Mouse (Mus musculus) adrenal gland (tissue): Measurements from ENCODE around the gene Cd247.

Experiments
- intact Hi-C: fragments of 180-260 bp; cut with DNase I; formaldehyde crosslinking; loops from one replicate; pipeline ENCODE4 v1.15.1; 2025

The Cd247 gene

GRCm38 (mm10) chr1:165775518-165776294 lies 12.8 kb upstream of the Cd247 start:
- intact Hi-C loops, result loop anchor here (5.0 kb wide), 1 partner anchor 192 kb away; no protein-coding TSS in a partner anchor

- intact Hi-C loops, result loop anchor here (2.0 to 5.0 kb wide), 3 partner anchors 79 to 375 kb away; no protein-coding TSS in a partner anchor
Observed at GRCm38 (mm10) chr1:165779954-165780585, 8.4 kb upstream of the Cd247 start.

DNA sequence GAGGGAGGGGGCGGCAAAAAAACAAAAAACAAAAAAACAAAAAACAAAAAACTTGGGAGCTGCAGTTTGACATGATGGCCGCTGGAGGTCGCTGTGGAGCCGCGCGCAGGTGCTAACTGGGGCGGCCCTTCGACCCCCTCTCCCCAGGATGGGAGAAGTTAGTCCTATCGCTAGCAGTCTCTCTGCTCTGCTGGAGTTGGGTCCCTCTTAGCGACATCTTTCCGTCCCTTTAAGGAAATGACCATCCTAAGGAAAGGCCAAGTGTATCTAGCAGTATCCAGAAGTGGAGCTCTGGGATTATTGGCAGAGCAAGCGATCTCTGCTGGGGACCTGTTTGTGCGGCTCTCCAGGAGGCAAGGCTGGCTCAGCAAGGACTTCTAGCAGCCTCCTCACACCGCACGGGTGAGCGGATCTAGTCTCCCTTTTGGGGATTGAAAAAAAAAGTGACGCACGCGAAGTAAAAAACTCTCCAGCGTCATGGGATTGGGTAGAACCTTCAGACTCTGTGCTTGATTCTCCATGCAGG lies 7.8 kb upstream of the Cd247 start:
- intact Hi-C loops, result loop anchor here (2.0 kb wide), 2 partner anchors 78 to 374 kb away; no protein-coding TSS in a partner anchor

GRCm38 (mm10) chr1:165781426-165781825 lies 7.1 kb upstream of the Cd247 start:
- intact Hi-C loops, result loop anchor here (2.0 kb wide), 2 partner anchors 77 to 373 kb away; no protein-coding TSS in a partner anchor

GRCm38 (mm10) chr1:165781911-165782310 lies 6.6 kb upstream of the Cd247 start:
- intact Hi-C loops, result loop anchor here (2.0 kb wide), 2 partner anchors 77 to 373 kb away; no protein-coding TSS in a partner anchor

DNA sequence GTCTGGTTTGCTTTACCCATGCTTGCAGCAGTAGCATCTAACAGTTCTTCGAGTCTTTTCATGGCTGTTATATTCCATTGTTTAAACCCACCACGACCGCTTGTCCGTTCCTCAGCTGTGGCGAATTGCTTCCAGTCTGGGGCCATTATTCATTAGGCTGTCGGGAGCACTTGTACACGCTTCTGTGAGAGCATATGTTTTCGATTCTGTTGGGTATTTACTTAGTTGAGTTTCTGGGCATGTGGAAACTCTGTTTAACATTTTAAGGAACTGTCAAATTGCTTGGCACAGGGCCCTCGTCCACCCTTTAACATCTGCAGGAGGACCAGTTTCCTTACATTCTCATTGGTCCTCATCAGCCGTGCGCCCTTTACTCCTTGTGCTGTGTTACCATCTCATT lies 2.2 kb upstream of the Cd247 start:
- intact Hi-C loops, result no loop called here

DNA sequence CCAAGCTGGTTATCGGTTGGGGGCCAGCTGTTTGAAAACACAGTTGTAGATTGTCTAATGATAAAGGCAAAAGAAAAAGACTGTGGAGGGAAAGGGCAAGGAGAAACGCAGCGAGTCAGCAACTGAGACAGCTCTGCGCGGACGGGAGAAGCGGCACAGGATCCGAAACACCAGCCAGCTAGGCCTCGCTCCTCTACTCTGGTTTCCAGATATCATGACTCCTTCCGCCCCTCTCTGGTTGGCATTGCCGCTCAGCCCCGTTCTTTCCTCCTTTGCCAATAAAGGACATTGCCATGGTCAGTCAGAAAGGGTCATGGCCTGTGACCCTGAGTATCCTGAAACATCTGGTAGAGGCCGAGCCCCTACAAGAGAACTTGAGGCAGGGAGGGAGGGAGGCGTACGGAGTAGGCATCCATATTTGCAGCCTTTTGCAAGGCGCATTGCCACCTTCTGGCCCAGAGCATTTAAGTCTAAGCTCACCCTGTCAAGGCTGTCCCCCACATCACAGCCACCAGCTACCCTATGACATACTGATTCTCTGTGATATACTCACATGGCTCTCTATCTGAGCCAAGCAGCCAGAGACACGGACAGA lies 682 bp downstream of the Cd247 start:
- intact Hi-C loops, result no loop called here

GRCm38 (mm10) chr1:165789963-165790362 lies 1.5 kb downstream of the Cd247 start:
- intact Hi-C loops, result no loop called here

GRCm38 (mm10) chr1:165790461-165791210 lies 2.2 kb downstream of the Cd247 start:
- intact Hi-C loops, result no loop called here

GRCm38 (mm10) chr1:165791411-165791810 lies 2.9 kb downstream of the Cd247 start:
- intact Hi-C loops, result no loop called here

DNA sequence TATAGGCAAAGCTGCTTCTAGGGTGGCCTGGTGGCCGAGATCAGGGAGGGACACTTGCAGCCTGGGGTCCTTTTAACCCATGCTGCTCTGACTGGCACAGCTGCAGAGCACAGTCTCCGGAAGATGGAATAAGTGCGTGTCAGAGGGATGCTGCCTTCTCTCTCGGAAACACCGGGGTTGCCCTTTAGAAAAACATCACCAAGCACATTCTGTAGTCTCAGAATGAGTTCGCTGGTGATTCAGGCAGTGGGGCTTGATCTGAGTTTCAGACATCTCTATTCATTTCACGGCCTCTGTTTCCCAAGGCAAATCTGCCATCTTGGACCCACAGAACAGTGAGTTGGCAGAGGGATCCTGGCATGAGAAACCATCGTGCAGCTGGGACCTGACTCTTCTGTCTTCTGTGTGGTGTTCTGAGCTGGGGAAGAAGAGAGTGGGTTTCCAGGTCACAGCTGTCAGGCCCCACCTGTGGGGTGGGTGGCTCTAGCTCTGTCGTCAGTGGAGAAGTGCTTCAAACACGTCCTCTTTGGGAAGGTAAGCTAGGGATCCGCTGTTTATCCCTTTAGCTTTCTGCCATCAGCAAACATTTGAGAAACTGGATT lies 13.3 kb downstream of the Cd247 start:
- intact Hi-C loops, result no loop called here

- intact Hi-C loops, result no loop called here
Observed at GRCm38 (mm10) chr1:165803107-165803506, 14.6 kb downstream of the Cd247 start.

DNA sequence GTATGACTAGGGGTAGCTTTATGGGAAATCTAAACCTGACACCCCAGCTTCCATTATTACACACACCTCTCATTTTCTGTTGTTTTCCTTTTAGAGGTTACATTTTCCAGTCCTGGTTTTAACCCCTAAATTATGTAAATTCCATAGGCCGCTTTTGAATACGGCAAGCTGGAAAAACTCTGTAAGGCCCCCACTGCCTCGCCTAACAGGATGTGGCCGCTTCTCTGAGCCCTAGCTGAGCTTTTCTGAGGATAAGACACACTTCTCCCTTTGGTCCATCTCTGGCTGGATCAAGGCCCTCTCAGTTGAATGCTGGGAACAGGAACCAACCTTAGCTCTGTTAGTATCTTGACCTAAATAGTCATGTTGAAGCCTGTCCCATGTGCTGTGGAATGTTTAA lies 15.7 kb downstream of the Cd247 start:
- intact Hi-C loops, result no loop called here

- intact Hi-C loops, result no loop called here
Observed at GRCm38 (mm10) chr1:165810633-165811032, 22.2 kb downstream of the Cd247 start.

DNA sequence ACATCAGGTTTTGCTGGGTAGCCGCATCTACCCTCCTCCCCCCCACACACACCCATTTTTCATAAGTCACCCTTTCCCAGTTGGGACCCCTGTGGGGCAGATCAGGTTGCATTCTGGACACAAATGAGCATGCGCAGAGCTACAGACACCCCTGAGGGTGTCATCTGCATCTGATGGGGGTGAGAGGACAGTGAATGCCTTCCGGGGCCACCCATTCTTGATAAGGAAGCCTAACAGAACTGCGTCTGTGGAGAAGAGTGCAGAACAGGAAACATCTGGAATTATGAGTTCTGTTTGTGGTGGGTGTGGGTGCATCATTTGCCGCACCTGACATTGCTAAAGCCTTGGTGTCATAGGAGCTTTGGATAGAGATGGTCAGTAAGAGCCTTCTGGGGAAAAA lies 22.7 kb downstream of the Cd247 start:
- intact Hi-C loops, result no loop called here

DNA sequence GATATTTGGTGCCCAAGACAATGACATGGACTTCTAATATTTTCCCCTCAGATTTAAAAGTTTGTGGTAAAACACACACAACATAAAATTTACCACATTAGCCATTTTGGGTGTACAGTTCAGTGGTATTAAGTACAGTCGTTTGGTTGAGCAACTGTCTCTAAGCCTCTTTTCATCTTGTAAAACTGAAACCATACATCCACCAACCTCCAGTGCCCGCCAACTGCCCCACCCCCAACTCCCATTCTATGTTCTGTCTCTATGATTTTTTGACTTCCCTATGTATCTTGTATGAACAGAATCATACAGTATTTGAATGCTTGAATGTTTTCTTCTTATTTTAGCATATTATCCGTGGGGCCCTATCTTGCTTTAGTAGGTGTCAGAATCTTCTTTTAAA lies 24.3 kb downstream of the Cd247 start:
- intact Hi-C loops, result no loop called here

- intact Hi-C loops, result no loop called here
Observed at GRCm38 (mm10) chr1:165814116-165814515, 25.6 kb downstream of the Cd247 start.

DNA sequence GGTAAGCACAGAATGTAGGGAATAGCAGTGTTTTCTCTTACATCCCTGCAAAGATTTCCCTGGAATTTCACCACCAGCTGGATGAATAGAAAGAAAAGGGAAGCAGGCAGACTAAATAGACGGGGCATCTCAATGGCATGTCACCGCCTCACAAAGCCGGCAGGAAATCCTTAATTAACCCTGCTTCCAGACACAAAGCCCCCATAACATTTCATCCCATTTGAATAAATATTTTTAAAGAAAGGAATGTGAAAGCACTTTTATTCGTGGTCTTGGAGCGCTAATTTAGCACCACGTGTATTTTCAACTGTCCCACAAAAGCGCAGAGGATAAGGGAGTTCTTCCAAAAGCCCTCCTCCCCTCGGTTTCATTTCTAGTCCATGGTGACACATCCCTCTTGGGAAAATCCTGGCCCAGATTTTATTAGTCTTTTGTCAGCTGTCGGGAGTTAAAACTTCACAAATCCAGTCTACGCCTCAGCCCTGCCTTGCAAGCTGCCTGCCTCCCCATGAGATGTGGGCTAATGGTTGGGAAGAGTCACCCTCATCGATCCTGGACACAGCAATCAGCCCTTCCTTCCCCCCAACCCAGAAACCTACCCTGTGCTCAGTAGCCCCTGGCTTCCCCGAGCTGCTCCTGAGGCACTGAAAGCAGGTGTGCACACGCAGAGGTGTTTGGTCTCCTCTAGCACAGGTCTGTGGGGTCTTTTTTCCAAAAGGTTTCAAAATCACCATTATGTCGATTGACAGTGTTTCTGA lies 26.2 kb downstream of the Cd247 start:
- intact Hi-C loops, result no loop called here

DNA sequence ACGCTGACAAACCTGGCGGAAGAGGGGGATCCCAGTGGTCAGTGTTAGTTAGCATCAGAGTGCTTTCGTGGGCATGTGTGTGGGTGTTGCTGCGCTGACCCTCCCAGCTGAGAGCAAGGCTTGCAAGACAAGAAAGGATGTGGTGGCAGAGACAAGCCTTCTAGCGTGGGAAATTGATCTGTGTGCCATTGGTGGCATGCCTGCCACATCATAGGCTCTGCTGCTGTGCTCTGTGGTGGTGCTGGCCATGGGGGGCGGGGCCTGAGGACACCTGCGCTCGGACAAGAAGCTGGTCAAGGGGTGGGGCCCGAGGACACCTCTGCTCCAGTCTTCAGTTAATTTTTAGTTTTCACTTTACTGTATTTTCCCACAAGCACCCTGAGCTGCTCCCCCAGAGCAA lies 27.9 kb downstream of the Cd247 start:
- intact Hi-C loops, result no loop called here

GRCm38 (mm10) chr1:165817264-165817663 lies 28.8 kb downstream of the Cd247 start:
- intact Hi-C loops, result no loop called here
